Mouse (Mus musculus) adrenal gland, adult 8-10 months (tissue): Measurements from ENCODE around the gene Sncb. TPM values are rescaled to one million over a fixed set of nuclear protein-coding genes. Genes with fewer than 3 reads are reported as not detected.
"Not testable (repeated sequence)": the region's sequence is repeated elsewhere in the genome, so short reads cannot be mapped to it uniquely, and the experiment has no call there.

ENCODE experiments used
- DNase-seq: peaks from one replicate; pipeline ENCODE4 v3.0.0; 2022
- total RNA-seq, 4 experiments: library from RNA; stranded (reverse); gene quantifications; 2 replicates each; pipeline ENCODE4 v1.2.4; 2022

The Sncb gene
- 1 to 10 TPM; 1.8 to 5.6 (median 3.5) TPM for total RNA-seq

- DNase-seq: peak; percentile 33
Observed at GRCm38 (mm10) chr13:54766192-54766768, at the start of gene Sncb. Gene Sncb (minus strand): TSS chr13:54766595.

- DNase-seq: no peak
Observed at GRCm38 (mm10) chr13:54813381-54813780, 47.0 kb upstream of the Sncb start.

GRCm38 (mm10) chr13:54811476-54811875 is 45.1 kb upstream of the Sncb start:
- DNase-seq: no peak

GRCm38 (mm10) chr13:54808067-54808466 is 41.7 kb upstream of the Sncb start:
- DNase-seq: no peak

- no peak for DNase-seq
Observed at GRCm38 (mm10) chr13:54806434-54806976, 40.1 kb upstream of the Sncb start.

GRCm38 (mm10) chr13:54805134-54805838 is 38.9 kb upstream of the Sncb start:
- DNase-seq: no peak

- DNase-seq: no peak
Observed at GRCm38 (mm10) chr13:54803010-54803409, 36.6 kb upstream of the Sncb start.

GRCm38 (mm10) chr13:54800206-54800605 is 33.8 kb upstream of the Sncb start:
- DNase-seq: no peak

- DNase-seq: peak; percentile 51
Observed at GRCm38 (mm10) chr13:54799701-54800100, 33.3 kb upstream of the Sncb start.

- no peak for DNase-seq
Observed at GRCm38 (mm10) chr13:54798740-54799139, 32.3 kb upstream of the Sncb start.

- DNase-seq: no peak
Observed at GRCm38 (mm10) chr13:54797861-54798643, 31.7 kb upstream of the Sncb start.

- DNase-seq: no peak
Observed at GRCm38 (mm10) chr13:54797356-54797755, 31.0 kb upstream of the Sncb start.

GRCm38 (mm10) chr13:54794843-54795242 is 28.4 kb upstream of the Sncb start:
- no peak for DNase-seq

GRCm38 (mm10) chr13:54794002-54794577 is 27.7 kb upstream of the Sncb start:
- DNase-seq: no peak

GRCm38 (mm10) chr13:54792259-54793230 is 26.1 kb upstream of the Sncb start:
- no peak for DNase-seq

- DNase-seq: peak; percentile 40
Observed at GRCm38 (mm10) chr13:54789561-54790397, 23.4 kb upstream of the Sncb start.

GRCm38 (mm10) chr13:54788740-54789560 is 22.6 kb upstream of the Sncb start, which contains the start of gene Tspan17:
Gene Tspan17 (plus strand): TSS chr13:54789377.
- peak; percentile 98 for DNase-seq

GRCm38 (mm10) chr13:54787591-54787990 is 21.2 kb upstream of the Sncb start:
- not testable (repeated sequence) for DNase-seq

GRCm38 (mm10) chr13:54783698-54784097 is 17.3 kb upstream of the Sncb start, which contains the start of gene Eif4e1b:
Gene Eif4e1b (plus strand): TSS chr13:54783998.
- DNase-seq: no peak
